Mouse (Mus musculus) brain, adult 2 months (tissue): ENCODE measurements around the gene Rnf8.

Experiments
- DNase-seq: peaks from one replicate; pipeline ENCODE4 v3.0.0; 2011; ENCODE audit warnings: low read depth, low spot score

Rnf8 gene

DNA sequence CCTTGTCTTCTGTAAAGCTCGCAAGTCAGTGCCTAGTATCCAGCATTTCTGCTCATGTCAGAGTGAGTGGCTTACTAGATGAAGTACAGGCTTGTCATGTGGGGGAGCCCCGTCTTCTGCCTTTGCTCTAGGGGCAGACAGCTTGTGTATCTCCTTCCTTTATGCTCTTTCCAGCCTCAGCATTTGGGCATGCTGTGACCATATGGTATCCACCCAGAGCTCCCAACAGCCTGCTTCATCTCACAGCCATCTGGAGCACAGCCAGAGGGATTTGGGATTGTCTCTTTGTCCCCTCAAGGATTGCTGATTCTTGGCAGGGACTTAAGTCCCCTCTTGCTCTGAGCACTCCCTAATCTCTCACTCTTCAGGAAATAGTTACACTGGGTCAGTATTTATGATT, 65.6 kb downstream of the Rnf8 start:
- DNase-seq, result peak; percentile 99

DNA sequence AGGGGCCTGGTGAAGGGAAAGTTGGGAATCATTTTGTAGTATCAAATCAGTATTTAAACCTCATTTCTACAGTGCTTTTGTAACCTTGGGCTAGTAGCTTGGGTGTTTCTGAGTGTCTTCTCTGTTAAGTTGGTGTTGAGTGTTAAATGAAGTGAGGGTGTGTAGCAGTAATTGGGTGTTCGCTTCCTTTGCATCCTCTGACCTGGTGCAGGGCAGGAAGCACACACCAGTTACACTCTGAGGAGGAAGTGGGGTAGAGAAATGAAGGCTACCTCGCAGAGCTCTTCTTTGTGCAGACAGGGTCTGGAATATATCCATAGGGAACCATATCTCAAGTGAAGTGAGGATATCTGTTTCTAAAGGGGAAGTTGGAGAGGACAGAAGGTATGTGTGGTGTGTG, 66.3 kb downstream of the Rnf8 start:
- no peak for DNase-seq

DNA sequence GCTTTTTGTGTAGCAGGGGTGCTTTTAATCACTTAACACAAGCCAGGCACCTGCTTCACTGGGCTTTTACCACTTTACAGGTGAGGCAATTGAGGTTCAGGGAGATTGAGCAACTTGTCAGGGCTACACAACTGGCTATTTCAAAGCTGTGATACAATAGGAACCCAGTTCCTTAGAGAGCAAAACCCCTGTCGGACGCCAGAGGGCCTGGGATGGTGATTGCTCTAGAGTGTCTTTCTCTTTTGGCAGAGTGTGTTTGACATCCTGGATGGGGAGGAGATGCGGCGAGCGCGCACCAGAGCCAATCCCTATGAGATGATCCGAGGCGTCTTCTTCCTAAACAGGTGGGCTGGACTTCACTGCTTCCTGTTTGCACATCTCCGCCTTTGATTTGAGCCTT, 67.1 kb downstream of the Rnf8 start:
- DNase-seq, result no peak

DNA sequence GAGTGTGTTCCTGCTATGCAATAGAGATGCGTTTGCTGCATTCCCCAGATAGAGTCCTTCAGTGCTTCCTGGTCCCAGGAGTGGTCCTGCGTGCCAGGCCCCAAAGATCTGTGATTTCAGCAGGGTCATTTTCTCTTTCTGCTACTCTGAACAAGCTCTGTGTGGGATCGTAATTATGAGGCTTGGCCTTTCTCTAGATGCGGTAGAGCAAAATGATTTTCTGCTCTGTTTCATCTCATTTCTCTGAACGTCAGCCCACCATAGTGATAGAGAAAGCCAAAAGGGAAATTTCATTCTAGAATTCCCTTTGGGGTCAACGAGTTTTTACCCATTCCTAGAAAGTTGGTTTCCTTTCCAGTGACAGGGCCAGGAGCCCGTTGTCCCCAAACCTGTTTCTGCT, 67.7 kb downstream of the Rnf8 start:
- DNase-seq, result no peak

DNA sequence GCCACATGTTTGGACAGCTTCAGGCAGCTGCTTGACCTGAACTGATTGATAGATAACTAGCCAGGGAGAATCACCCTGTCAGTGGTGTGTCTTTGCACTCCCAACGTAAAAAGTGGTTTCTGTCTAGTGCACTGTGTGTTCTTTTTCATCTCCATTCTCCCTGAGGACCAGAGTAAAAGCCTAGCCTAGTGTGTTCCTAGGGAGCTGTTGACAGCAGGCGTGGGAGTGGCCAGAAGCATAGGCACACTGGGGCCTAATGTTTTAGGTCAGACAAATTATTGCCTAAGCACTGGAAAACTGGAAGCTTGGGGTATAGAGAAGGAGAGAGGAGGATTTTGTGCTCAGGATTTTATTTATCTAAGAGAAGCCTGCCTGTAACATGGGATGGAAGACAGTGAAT, 68.5 kb downstream of the Rnf8 start:
- DNase-seq, result no peak

DNA sequence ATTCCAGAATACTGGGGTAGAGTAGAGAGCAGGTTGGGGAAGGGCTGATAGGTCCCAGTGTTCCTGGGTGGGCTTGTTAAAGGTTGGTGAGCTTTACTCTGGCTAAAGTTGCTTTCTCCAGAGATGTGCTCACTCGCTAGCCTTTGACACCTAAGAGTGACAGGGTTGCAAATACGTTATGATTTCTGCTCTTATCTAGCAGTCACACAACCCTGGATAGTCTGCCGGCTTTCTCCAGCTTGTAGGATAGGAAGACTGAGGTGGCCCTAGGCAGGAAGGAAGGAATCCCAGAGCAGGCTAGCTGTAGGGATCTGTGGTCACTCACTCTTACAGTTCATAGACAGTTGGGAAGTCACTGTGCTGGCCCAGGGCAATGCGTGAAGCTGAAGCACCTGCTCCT, 69.7 kb downstream of the Rnf8 start:
- no peak for DNase-seq

DNA sequence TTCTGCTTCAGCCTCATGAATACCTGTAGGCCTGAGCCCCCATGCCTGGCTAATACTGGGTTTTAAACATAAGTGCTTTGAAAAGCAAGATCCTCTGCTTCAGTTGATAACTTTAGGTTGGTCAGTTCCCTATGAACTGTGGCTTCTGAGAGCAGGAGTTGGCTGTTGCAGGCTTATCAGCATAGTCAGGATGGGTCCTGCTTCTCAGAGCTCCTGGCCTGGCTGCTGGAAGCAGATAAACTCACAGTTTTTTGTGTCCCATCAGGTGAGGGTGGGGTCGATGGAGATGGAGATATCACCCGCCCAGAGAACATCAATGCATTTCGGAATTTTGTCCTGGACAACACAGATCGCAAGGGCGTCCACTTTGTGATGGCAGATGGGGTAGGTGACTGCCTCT, 72.2 kb downstream of the Rnf8 start:
- no peak for DNase-seq

DNA sequence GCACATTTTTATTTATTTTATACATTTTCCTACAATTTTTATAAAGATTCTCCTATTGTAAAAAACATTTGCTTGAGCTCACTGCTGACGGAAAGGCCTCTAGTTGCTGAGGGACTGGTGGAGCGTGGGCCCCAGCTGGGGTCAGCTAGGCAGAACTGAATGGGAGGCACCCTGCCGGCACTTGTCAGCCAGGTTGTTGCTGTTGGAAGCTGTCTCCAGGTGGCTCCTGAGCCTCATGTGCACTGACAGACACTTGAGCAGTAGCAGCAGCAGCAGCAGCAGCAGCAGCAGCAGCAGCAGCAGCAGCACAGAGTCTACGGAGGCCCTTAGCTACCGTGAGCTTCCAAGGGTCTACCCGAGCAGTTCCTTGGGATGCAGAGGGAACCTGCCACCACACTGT, 72.8 kb downstream of the Rnf8 start:
- DNase-seq, result no peak

DNA sequence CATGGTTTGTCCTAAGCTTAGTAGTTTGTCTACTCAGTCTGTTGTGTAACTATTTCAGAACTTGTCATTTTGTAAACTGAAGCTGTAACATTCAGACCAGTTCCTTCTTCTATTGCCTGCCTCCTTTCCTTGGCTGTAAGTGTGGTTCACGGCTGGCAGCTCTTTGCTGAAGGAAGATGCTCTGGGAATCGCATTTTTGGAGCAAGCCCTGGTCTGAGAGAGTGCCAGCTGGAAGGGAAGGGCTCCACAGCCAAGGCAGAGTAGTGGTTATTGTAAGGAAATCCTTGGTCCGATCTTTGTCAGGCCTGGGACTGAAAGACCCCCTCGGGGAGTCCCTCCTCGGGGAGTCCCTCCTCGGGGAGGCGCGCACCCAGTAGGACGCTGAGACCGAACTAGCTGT, 74.0 kb downstream of the Rnf8 start:
- peak; percentile 77 for DNase-seq

DNA sequence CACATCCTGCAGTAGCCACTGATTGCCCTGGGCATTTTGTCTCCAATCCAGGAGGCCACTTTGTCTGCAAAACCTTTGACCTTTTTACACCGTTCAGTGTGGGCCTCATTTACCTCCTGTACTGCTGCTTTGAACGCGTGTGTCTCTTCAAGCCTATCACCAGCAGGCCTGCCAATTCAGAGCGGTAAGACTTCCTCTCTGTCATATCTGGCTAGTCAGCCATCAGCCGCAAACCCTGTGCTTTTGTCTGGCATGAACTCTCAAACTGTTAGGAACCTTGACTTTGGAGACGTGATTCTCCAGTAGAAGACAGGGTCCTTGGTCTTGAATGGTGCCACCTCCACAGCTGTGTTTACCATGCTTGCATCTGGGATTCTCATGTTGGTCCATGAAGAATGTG, 75.7 kb downstream of the Rnf8 start:
- DNase-seq, result no peak

DNA sequence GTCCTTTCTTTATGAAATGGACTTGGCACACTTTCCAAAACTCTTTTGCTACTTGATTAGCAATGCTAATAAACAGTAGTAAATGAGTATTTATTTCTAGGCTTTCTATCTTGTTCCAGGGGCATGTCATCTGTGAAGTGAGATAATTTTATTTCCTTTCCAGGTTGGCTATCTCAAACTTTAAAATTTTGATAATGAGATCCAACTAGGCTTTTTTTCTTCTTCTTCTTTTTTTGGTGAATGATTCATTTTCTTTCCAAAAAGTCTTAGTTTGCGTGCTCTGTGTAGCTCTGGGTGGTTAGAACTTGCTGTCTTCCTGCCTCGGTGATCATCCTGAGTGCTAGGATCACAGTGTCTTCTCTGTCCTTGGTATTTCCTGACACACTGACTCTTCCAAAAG, 78.2 kb downstream of the Rnf8 start:
- no peak for DNase-seq

DNA sequence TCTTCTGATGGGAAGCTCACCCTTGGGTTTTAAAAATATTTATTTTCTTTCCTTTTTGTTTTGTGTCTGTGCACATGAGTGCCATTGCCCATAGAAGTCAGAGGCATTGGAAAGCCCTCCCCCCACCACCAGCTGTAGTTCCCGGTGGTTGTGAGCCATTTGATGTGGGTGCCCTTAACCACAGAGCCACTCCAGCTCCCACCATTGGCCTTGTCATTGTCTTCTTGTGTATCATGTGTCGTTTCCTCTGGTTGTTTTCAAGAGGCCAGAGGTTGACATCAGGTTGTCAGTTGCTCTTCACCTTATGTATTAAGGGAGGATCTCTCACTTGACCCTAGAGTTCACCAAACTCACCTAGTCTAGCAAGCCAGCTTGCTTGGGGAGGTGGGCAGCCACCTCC, 79.0 kb downstream of the Rnf8 start:
- no peak for DNase-seq

DNA sequence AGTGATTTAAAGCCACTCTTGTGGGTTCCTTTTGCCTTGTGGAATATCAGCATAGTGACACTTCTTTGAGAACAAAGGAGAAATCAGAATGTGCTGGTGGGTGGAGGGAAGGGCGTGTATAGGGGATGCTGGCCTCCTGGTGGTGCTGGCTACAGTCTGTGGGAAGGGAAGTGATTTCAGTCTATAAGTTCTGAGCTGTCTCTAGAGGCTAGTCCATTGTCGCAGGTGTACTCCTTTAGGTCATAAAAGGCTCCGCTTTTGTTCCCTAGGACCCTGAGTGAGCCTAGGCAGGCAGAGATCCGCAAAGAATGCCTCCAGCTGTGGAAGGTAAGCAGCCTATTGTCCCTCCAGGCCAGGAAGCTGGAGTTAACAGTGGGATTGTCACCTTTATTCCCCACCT, 79.9 kb downstream of the Rnf8 start:
- DNase-seq, result no peak
